Mouse (Mus musculus): ENCODE measurements at regions not wholly inside any gene's neighbourhood (a gene's known extent, or its start where the extent isn't known, plus 50 kb on each side); places are given as distances from the start of the nearest gene placed in this dataset.

- H3K9ac ChIP-seq (ENCODE audit: low read depth, low read length) = no peak overlapping the region
- no peaks in the 10 kb centered on the region for H3K27me3 ChIP-seq (ENCODE audit: control insufficient read depth, insufficient read depth, low read depth, low read length)
- no peak for ATAC-seq (ENCODE audit: low read depth)
- H3K27ac ChIP-seq (ENCODE audit: low read length) = no peak overlapping the region
- no peaks in the 10 kb centered on the region for H3K4me1 ChIP-seq (ENCODE audit: control insufficient read depth, low read depth, low read length)
- no peak overlapping the region for H3K4me3 ChIP-seq (ENCODE audit: low read depth, low read length)
- H3K4me2 ChIP-seq (ENCODE audit: low read depth, low read length) = no peak overlapping the region
- H3K9me3 ChIP-seq (replicated peaks; ENCODE audit: control insufficient read depth, low read length) = no peaks in the 10 kb centered on the region
- H3K36me3 ChIP-seq (ENCODE audit: control insufficient read depth, insufficient read depth) = no peaks in the 10 kb centered on the region
- WGBS (ENCODE audit: insufficient replicate concordance) = 63% methylated on average over 8 of the region's 8 CpGs
Measured at GRCm38 (mm10) chr1:186572651-186573050, 133.1 kb downstream of the Tgfb2 start.

GRCm38 (mm10) chr1:186572092-186572491 lies 133.7 kb downstream of the Tgfb2 start:
- Histone ChIP-seq H3K9me3 (replicated peaks; ENCODE audit: control insufficient read depth, low read length) (no peaks in the 10 kb centered on the region), H3K27me3 (ENCODE audit: control insufficient read depth, insufficient read depth, low read depth, low read length) (no peaks in the 10 kb centered on the region), H3K9ac (ENCODE audit: low read depth, low read length) (no peak overlapping the region), H3K4me1 (ENCODE audit: control insufficient read depth, low read depth, low read length) (no peaks in the 10 kb centered on the region), H3K4me2 (ENCODE audit: low read depth, low read length) (no peak overlapping the region), H3K4me3 (ENCODE audit: low read depth, low read length) (no peak overlapping the region), H3K36me3 (ENCODE audit: control insufficient read depth, insufficient read depth) (no peaks in the 10 kb centered on the region), H3K27ac (ENCODE audit: low read length) (no peak overlapping the region)
- ATAC-seq (ENCODE audit: low read depth) = no peak
- 40% methylated on average over 4 of the region's 4 CpGs for WGBS (ENCODE audit: insufficient replicate concordance)

- no peaks in the 10 kb centered on the region for H3K4me1 ChIP-seq (ENCODE audit: control insufficient read depth, low read depth, low read length)
- no peaks in the 10 kb centered on the region for H3K27me3 ChIP-seq (ENCODE audit: control insufficient read depth, insufficient read depth, low read depth, low read length)
- ATAC-seq (ENCODE audit: low read depth) = no peak
- no peaks in the 10 kb centered on the region for H3K36me3 ChIP-seq (ENCODE audit: control insufficient read depth, insufficient read depth)
- H3K9ac ChIP-seq (ENCODE audit: low read depth, low read length) = no peak overlapping the region
- H3K4me2 ChIP-seq (ENCODE audit: low read depth, low read length) = no peak overlapping the region
- no peak overlapping the region for H3K4me3 ChIP-seq (ENCODE audit: low read depth, low read length)
- no peaks in the 10 kb centered on the region for H3K9me3 ChIP-seq (replicated peaks; ENCODE audit: control insufficient read depth, low read length)
- 66% methylated on average over 4 of the region's 4 CpGs for WGBS (ENCODE audit: insufficient replicate concordance)
- no peak overlapping the region for H3K27ac ChIP-seq (ENCODE audit: low read length)
Measured at GRCm38 (mm10) chr1:186568496-186568895, 137.3 kb downstream of the Tgfb2 start.

- Histone ChIP-seq H3K27me3 (ENCODE audit: control insufficient read depth, insufficient read depth, low read depth, low read length) (no peaks in the 10 kb centered on the region), H3K4me1 (ENCODE audit: control insufficient read depth, low read depth, low read length) (no peaks in the 10 kb centered on the region), H3K9ac (ENCODE audit: low read depth, low read length) (no peak overlapping the region), H3K9me3 (replicated peaks; ENCODE audit: control insufficient read depth, low read length) (no peaks in the 10 kb centered on the region), H3K36me3 (ENCODE audit: control insufficient read depth, insufficient read depth) (no peaks in the 10 kb centered on the region), H3K4me3 (ENCODE audit: low read depth, low read length) (no peak overlapping the region), H3K4me2 (ENCODE audit: low read depth, low read length) (no peak overlapping the region), H3K27ac (ENCODE audit: low read length) (no peak overlapping the region)
- no peak for ATAC-seq (ENCODE audit: low read depth)
- WGBS (ENCODE audit: insufficient replicate concordance) = 44% methylated on average over 6 of the region's 6 CpGs
Measured at GRCm38 (mm10) chr1:186568076-186568475, 137.7 kb downstream of the Tgfb2 start.

- Histone ChIP-seq H3K9ac (ENCODE audit: low read depth, low read length) (no peak overlapping the region), H3K4me2 (ENCODE audit: low read depth, low read length) (no peak overlapping the region), H3K27ac (ENCODE audit: low read length) (no peak overlapping the region), H3K27me3 (ENCODE audit: control insufficient read depth, insufficient read depth, low read depth, low read length) (no peaks in the 10 kb centered on the region), H3K9me3 (replicated peaks; ENCODE audit: control insufficient read depth, low read length) (no peaks in the 10 kb centered on the region), H3K4me3 (ENCODE audit: low read depth, low read length) (no peak overlapping the region), H3K36me3 (ENCODE audit: control insufficient read depth, insufficient read depth) (no peaks in the 10 kb centered on the region), H3K4me1 (ENCODE audit: control insufficient read depth, low read depth, low read length) (no peaks in the 10 kb centered on the region)
- WGBS (ENCODE audit: insufficient replicate concordance) = 17% methylated on average over 15 of the region's 15 CpGs
- ATAC-seq (ENCODE audit: low read depth) = no peak
Measured at GRCm38 (mm10) chr1:186567136-186567826, 138.5 kb downstream of the Tgfb2 start.

- Histone ChIP-seq H3K27ac (ENCODE audit: low read length) (no peak overlapping the region), H3K9me3 (replicated peaks; ENCODE audit: control insufficient read depth, low read length) (no peaks in the 10 kb centered on the region), H3K4me1 (ENCODE audit: control insufficient read depth, low read depth, low read length) (no peaks in the 10 kb centered on the region), H3K4me2 (ENCODE audit: low read depth, low read length) (no peak overlapping the region), H3K9ac (ENCODE audit: low read depth, low read length) (no peak overlapping the region), H3K27me3 (ENCODE audit: control insufficient read depth, insufficient read depth, low read depth, low read length) (no peaks in the 10 kb centered on the region), H3K4me3 (ENCODE audit: low read depth, low read length) (no peak overlapping the region), H3K36me3 (ENCODE audit: control insufficient read depth, insufficient read depth) (no peaks in the 10 kb centered on the region)
- WGBS (ENCODE audit: insufficient replicate concordance) = 45% methylated on average over 3 of the region's 3 CpGs
- ATAC-seq (ENCODE audit: low read depth) = no peak
Measured at GRCm38 (mm10) chr1:186562027-186562426, 143.8 kb downstream of the Tgfb2 start.

GRCm38 (mm10) chr1:186555441-186555975 lies 150.3 kb downstream of the Tgfb2 start:
- Histone ChIP-seq H3K9me3 (replicated peaks; ENCODE audit: control insufficient read depth, low read length) (no peaks in the 10 kb centered on the region), H3K27ac (ENCODE audit: low read length) (no peak overlapping the region), H3K4me3 (ENCODE audit: low read depth, low read length) (no peak overlapping the region), H3K4me2 (ENCODE audit: low read depth, low read length) (no peak overlapping the region), H3K27me3 (ENCODE audit: control insufficient read depth, insufficient read depth, low read depth, low read length) (no peaks in the 10 kb centered on the region), H3K4me1 (ENCODE audit: control insufficient read depth, low read depth, low read length) (no peaks in the 10 kb centered on the region), H3K36me3 (ENCODE audit: control insufficient read depth, insufficient read depth) (no peaks in the 10 kb centered on the region), H3K9ac (ENCODE audit: low read depth, low read length) (no peak overlapping the region)
- WGBS (ENCODE audit: insufficient replicate concordance) = 27% methylated on average over 6 of the region's 6 CpGs
- no peak for ATAC-seq (ENCODE audit: low read depth)

GRCm38 (mm10) chr1:186554520-186555010 lies 151.2 kb downstream of the Tgfb2 start:
- ATAC-seq (ENCODE audit: low read depth) = no peak
- no peaks in the 10 kb centered on the region for H3K4me1 ChIP-seq (ENCODE audit: control insufficient read depth, low read depth, low read length)
- no peak overlapping the region for H3K27ac ChIP-seq (ENCODE audit: low read length)
- H3K27me3 ChIP-seq (ENCODE audit: control insufficient read depth, insufficient read depth, low read depth, low read length) = no peaks in the 10 kb centered on the region
- no peak overlapping the region for H3K4me2 ChIP-seq (ENCODE audit: low read depth, low read length)
- no peaks in the 10 kb centered on the region for H3K36me3 ChIP-seq (ENCODE audit: control insufficient read depth, insufficient read depth)
- no peaks in the 10 kb centered on the region for H3K9me3 ChIP-seq (replicated peaks; ENCODE audit: control insufficient read depth, low read length)
- no peak overlapping the region for H3K9ac ChIP-seq (ENCODE audit: low read depth, low read length)
- no peak overlapping the region for H3K4me3 ChIP-seq (ENCODE audit: low read depth, low read length)
- 48% methylated on average over 7 of the region's 7 CpGs for WGBS (ENCODE audit: insufficient replicate concordance)

GRCm38 (mm10) chr1:186552689-186553088 lies 153.1 kb downstream of the Tgfb2 start:
- H3K27me3 ChIP-seq (ENCODE audit: control insufficient read depth, insufficient read depth, low read depth, low read length) = no peaks in the 10 kb centered on the region
- H3K9me3 ChIP-seq (replicated peaks; ENCODE audit: control insufficient read depth, low read length) = no peaks in the 10 kb centered on the region
- no peak for ATAC-seq (ENCODE audit: low read depth)
- no peaks in the 10 kb centered on the region for H3K36me3 ChIP-seq (ENCODE audit: control insufficient read depth, insufficient read depth)
- no peaks in the 10 kb centered on the region for H3K4me1 ChIP-seq (ENCODE audit: control insufficient read depth, low read depth, low read length)
- no peak overlapping the region for H3K27ac ChIP-seq (ENCODE audit: low read length)
- H3K9ac ChIP-seq (ENCODE audit: low read depth, low read length) = no peak overlapping the region
- WGBS (ENCODE audit: insufficient replicate concordance) = 31% methylated on average over 7 of the region's 7 CpGs
- no peak overlapping the region for H3K4me3 ChIP-seq (ENCODE audit: low read depth, low read length)
- H3K4me2 ChIP-seq (ENCODE audit: low read depth, low read length) = no peak overlapping the region

Data from liver, embryonic 16.5 days (tissue).